Mouse (Mus musculus) retina, embryonic 14.5 days (tissue): ENCODE data around the gene Nmt1.

Source experiments
- DNase-seq: peaks from one replicate; pipeline ENCODE4 v3.0.0-alpha.2; 2015; ENCODE audit warnings: low spot score

The Nmt1 gene

DNA sequence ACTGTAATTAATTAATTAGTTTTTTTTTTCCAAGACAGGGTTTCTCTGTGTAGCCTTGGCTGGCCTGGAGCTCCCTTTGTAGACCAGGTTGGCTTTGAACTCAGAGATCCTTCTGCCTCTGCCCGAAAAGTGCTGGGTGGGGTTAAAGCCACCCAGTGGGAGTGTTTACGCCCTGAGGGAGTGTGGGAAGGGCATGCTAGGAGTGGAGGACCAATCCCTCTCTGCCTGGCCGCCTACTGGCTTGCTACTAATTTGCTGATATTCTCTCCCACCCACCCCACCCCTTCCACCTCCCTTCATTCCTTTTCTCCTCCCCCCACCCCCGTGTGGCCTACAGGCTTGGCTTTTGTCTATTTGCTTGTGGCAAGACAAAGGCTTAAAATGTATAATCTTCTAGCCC, 78.4 kb downstream of the Nmt1 start:
- no peak for DNase-seq

DNA sequence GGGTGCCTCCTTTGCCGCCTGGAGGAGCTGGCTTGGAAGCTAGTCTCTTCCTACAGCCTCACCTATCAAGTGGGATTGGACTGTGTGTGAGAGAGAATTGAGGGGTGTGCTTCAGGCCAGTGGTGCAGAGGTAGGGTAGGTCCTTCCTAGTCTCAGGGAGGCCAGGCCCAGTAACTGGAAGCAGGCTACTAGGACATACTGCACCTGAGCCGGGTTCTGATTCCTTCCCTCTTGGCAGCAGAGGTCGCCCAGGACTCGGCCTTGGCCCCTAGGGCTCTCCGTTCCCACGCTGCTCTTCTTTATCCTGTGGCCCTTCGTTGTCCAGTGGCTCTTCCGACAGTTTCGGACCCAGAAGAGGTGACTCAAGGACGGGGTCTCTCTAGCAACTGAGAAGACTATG, 83.3 kb downstream of the Nmt1 start:
- DNase-seq, result no peak

DNA sequence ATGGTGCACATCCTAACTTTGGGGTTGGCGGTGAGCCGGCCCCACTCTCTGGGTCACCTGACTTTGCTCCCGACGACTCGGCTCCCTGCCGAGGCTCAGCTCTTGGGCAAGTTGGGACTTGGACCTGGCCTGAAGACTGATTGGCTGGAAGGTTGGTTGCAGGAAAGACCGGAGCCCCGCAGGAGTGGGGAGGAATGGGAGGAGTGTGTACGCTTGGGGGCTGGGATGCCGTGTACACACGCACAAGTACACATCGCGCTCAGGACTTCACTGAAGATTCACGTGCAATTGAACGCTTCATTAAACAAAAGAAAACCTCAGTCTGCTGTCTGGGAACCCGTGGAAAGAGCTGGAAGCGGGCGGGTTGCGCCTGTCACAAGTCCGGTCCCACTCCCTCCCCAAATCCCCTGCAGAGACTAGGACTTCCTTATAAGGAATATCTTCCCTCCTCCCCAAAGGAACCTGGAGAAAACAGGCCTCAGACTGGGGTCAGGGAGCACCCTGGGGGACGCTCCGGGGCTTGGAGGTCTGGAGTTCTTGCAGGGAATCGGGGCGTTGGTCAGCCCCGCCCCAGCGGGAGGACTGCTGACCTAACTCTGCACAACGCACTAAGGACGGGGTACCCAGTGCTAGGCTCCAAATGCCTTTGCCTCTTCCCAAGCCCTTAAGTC, 84.0 kb downstream of the Nmt1 start:
- peak; percentile 50 for DNase-seq

DNA sequence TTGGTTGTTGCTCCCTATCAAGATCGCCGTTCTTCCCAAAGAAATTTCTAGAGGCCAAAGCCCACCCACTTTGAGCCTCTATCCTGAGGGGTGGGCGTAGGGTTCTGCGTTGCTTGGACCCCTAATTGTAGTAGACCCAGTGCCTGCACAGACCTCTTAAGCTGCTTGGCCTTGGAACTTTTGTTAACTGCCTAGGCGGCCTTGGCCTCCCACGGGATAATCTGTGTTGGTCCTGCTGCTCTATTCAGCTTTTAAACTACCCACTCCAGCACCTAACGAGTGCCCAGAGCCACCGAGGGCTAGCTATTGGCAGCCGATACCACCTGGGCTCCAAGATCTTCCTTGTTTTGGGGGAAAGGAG, 84.5 kb downstream of the Nmt1 start:
- no peak for DNase-seq

DNA sequence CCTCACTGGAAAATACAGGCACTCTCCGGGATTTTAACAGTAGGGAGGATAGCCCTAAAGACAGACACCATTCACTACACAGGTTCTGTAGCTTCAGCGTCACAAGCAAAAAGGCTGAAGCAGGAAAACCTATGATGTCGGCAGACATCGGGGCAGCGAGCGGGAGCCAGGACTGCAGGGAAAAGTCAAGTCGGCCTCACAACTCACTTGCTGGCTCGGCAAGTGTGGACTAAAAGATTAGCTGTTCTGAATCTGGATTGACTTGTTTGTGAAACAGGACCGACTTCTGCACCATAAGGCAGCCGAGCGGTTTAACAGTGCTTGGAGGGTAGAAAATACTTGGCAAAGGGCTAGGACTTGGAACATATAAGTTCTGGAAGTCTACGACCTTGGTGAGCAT, 85.0 kb downstream of the Nmt1 start:
- DNase-seq, result no peak

DNA sequence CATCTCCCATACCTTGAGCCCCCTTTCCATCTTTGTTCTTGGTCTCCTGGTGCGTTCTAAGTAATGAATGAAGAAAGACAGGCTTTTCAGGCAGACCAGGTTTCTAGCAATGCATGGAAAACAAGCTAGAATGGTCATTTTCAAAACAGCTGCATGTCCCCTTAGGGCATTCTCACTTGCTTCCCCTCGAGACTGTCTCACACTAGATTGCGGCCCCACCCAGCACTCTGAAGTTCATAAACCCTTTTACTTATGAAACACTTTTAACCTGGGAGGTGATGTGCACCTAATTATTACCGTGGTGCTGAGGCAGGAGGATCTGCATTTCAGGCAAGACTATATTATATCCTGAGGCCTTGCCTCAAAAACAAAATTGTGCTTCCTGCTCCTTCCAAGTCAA, 85.8 kb downstream of the Nmt1 start:
- DNase-seq, result no peak

DNA sequence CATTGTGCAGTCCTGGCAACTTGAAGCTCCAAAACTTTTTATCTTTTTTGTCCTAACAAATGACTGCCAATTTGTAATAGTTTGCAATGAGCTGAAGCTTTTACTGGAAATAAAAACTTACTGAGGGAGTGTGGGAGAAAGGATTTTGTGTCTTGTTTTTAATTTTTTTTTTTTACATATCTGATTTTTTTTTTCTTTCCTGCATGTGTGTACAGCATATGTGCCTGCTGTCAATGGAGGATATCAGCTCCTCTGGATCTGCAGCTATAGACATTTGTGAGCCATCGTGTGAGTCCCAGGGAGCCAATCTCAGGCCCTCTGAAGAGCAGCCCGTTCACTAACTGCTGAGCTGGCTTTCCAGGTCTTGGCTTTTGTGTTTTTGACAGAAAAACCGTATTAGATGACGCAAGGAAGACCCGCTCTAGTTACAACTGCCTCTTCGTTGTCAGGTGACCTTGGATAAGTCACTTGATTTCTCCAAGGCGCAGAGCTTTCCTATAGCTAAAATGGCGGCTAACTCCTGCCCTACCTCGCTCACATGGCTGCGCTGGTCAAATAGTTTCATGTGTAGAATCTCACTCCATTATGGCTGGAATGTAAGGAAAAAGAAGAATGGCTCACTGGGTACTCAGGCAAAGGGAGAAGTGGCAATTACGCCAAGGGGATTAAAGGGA, 86.4 kb downstream of the Nmt1 start:
- DNase-seq, result no peak

DNA sequence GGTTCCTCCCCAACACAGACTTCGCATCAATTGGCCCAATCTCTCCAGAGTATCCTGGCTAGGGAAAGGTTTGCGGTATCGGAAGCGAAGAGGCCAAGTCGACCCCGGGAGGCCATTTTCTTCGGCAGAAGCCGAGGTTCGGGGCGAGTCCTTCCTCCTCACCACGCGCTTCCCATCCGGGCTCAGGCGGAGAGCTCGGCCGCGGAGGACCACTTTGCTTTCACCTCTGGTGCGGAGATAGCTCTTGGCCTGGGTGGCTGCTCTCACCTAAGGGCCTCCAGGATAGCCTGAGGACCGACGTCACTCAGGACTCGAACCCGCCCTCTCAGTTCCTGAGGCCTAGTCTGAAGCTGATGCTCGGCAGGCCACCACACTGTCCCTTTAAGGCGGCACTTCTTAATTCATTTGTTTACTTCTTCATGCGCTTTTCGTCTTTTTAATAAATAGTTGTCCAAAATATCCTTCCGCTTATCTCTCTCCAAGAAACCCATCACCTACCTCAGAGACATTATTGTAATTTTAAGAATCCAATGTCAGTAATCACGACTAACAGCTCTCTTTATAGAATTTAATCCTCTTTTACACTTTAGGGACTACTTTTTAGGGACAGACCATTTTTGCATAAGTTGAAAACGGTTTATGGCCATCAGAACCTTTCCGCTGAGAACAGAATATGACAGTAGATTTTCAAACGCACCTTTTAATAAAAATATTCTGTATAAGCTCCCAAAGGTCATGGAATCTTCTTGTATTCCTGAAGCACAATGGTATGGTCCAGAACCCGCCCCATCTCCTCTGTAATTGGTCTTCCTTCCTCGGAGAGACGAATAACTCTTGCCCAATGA, 87.4 kb downstream of the Nmt1 start:
- peak; percentile 87 for DNase-seq

DNA sequence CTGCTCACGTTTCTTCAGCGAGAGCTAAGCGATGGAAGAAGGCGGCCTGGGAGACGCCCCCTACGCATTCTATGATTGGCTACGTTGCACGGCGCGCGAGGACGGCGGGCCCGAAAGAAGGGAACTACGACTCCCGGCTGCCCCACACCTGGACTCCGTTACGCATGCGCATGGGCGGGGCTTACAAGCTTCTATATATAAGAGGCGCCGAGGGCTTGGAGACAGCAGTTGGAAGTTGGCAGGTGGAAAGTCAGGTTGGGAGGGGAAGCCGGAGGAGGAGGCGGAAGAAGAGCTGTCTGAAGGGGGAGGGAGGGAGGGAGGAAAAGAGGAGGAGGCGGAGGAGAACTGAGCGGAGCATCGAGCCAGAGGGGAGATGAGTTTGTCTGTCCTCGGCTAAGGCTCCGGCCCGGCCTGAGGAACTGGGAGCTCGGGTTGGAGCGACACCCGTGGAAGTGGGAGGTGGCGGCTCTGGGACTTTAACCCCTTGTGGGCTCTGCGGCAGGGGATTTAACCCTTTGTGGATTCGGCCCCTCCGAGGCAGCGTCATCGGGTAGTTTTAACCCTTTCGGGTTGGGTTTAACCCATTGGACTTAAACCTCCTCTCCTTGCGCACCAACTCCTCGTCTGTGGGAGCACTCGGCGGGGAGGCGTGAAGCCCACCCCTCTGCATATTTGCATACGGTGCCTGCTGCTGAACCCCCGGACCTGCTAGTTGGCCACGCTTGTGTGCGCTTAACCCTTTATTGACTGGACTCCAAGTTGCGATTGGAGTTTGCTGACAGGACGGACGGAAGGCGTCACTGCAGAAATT, 88.2 kb downstream of the Nmt1 start, which contains the start of gene Hexim1:
TSS of gene Hexim1 (plus strand) at position 224 of the 811 bp plus-strand sequence.
- peak; percentile 99 for DNase-seq

DNA sequence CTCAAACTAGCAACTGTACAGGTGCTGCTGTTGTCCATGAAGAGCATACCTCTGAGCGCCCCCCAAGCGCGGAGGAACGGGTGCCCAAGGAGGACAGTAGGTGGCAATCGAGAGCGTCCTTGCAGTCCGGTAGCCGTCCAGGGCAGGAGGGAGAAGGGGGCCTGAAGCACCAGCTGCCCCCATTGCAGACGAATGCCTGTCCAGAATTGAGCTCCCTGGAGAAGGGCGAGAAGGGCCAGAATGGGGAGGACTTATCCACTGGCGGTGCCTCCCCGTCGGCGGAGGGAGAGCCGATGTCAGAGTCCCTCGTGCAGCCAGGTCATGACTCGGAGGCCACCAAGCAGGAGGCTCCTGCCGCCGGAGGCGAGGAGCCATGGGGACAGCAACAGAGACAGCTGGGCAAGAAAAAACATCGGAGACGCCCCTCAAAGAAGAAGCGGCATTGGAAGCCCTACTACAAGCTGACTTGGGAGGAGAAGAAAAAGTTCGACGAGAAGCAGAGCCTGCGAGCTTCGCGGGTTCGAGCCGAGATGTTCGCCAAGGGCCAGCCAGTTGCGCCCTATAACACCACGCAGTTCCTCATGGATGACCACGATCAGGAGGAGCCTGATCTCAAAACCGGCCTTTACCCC, 89.1 kb downstream of the Nmt1 start:
- peak; percentile 76 for DNase-seq

DNA sequence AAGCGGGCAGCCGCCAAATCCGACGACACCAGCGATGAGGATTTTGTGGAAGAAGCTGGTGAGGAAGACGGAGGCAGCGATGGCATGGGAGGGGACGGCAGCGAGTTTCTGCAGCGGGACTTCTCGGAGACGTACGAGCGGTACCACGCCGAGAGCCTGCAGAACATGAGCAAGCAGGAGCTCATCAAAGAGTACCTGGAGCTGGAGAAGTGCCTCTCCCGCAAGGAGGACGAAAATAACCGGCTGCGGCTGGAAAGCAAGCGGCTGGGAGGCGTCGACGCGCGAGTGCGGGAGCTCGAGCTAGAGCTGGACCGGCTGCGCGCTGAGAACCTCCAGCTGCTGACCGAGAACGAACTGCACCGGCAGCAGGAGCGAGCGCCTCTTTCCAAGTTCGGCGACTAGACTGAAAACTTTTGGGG, 89.6 kb downstream of the Nmt1 start:
- peak; percentile 56 for DNase-seq
